Mouse (Mus musculus) ES-E14 (cell line): ENCODE measurements at regions not wholly inside any gene's neighbourhood (a gene's known extent, or its start where the extent isn't known, plus 50 kb on each side); places are given as distances from the start of the nearest gene placed in this dataset.

Experiments used
- CHD2 ChIP-seq: IDR thresholded peaks from 2 replicates; pipeline ENCODE4 v1.6.1; 2014; ENCODE audit warnings: mild to moderate bottlenecking, low read depth, low read length, inconsistent platforms
- HCFC1 ChIP-seq: IDR thresholded peaks from 2 replicates; pipeline ENCODE4 v1.6.1; 2012; ENCODE audit warnings: low read length, inconsistent platforms, borderline replicate concordance; ENCODE audit not compliant: insufficient read depth
- MAFK ChIP-seq: IDR thresholded peaks from 2 replicates; pipeline ENCODE4 v1.6.1; 2014; ENCODE audit warnings: mild to moderate bottlenecking, low read depth, low read length, inconsistent platforms; ENCODE audit not compliant: insufficient read depth
- ZNF384 ChIP-seq: IDR thresholded peaks from 2 replicates; pipeline ENCODE4 v1.6.1; 2012; ENCODE audit warnings: low read depth, low read length, inconsistent platforms

- TF ChIP-seq CHD2 (no peak), MAFK (no peak), HCFC1 (no peak), ZNF384 (no peak)
These were observed 1455.0 kb upstream of the Cdh6 start for GRCm38 (mm10) chr15:14628523-14628922.
